Mouse (Mus musculus) midbrain, embryonic 15.5 days (tissue): ENCODE data around the gene Ctnna3. TPM values are rescaled to one million over a fixed set of nuclear protein-coding genes. Genes with fewer than 3 reads are reported as not detected.
"Not testable (repeated sequence)": the region's sequence is repeated elsewhere in the genome, so short reads cannot be mapped to it uniquely, and the experiment has no call there.

ENCODE experiments used
- ATAC-seq: fragments of 200-750 bp; cut with Nextera tagmentation; replicated peaks from 2 replicates; pipeline ENCODE4 v1.8.0; 2017; ENCODE audit warnings: moderate TSS enrichment
- H3K27ac ChIP-seq: fragments of 300-500 bp; sonication (generic); 2 replicates; pipeline ENCODE4 v1.5.1; 2015; ENCODE audit warnings: mild to moderate bottlenecking, inconsistent platforms
- H3K27me3 ChIP-seq: fragments of 300-500 bp; sonication (generic); replicated peaks from 2 replicates; pipeline ENCODE4 v1.6.1; 2015; ENCODE audit warnings: inconsistent platforms
- H3K36me3 ChIP-seq: fragments of 300-500 bp; sonication (generic); replicated peaks from 2 replicates; pipeline ENCODE4 v1.6.1; 2015; ENCODE audit warnings: inconsistent platforms
- H3K4me1 ChIP-seq: fragments of 300-500 bp; sonication (generic); 2 replicates; pipeline ENCODE4 v1.6.1; 2015; ENCODE audit warnings: inconsistent platforms
- H3K4me2 ChIP-seq: fragments of 300-500 bp; sonication (generic); 2 replicates; pipeline ENCODE4 v1.6.1; 2015; ENCODE audit warnings: inconsistent platforms, mild to moderate bottlenecking, moderate library complexity
- H3K4me3 ChIP-seq: fragments of 300-500 bp; sonication (generic); 2 replicates; pipeline ENCODE4 v1.5.1; 2015; ENCODE audit warnings: mild to moderate bottlenecking, inconsistent platforms
- H3K9ac ChIP-seq: fragments of 300-500 bp; sonication (generic); 2 replicates; pipeline ENCODE4 v1.6.1; 2015; ENCODE audit warnings: mild to moderate bottlenecking, inconsistent platforms
- H3K9me3 ChIP-seq: fragments of 300-500 bp; sonication (generic); 2 replicates; pipeline ENCODE4 v1.6.1; 2016; ENCODE audit warnings: inconsistent platforms
- WGBS: fragments of 180-500 bp; shearing (Covaris S2); methylation state at CpG from one replicate; pipeline ENCODE4 v1.1.7; 2015; ENCODE audit warnings: mixed read lengths; 5-methylcytosine and 5-hydroxymethylcytosine counted together
- polyA plus RNA-seq: library from polyadenylated mRNA; unstranded; fragments of >200 nt; fragmentation: Nextera tagmentation; extraction: Ambion mirVana; gene quantifications from 2 replicates; pipeline ENCODE4 v1.2.1, GENCODE M21; 2015

Gene Ctnna3
- polyA plus RNA-seq, 1 experiment from 2014 or later: 0.80 TPM

DNA sequence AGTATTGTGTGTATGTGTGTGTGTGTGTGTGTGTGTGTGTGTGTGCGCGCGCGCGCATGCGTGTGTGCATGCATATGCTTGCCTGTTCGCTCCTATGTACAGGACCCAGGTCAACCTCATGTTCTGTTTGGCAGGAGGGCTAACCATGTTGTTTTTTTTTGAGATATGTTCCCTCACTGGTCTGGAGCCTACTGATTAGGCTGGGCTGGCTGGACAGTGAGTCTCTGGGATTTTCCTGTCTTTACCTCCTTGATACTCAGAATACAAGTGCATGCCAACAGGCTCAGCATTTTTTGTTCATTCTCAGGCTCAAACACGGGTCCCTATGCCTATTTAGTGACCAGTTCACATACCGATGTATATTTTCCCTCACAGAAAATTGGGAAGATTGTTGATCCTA lies 794.1 kb downstream of the Ctnna3 start:
- Histone ChIP-seq H3K27me3 (no peaks in the 10 kb centered on the region), H3K4me3 (no peak overlapping the region), H3K9ac (no peak overlapping the region), H3K36me3 (no peaks in the 10 kb centered on the region), H3K4me2 (no peak overlapping the region), H3K9me3 (no peaks in the 10 kb centered on the region), H3K4me1 (no peaks in the 10 kb centered on the region), H3K27ac (no peak overlapping the region)
- 97% methylated on average over 9 of the region's 9 CpGs for WGBS
- no peak for ATAC-seq

GRCm38 (mm10) chr10:64224424-64224823 lies 794.5 kb downstream of the Ctnna3 start:
- Histone ChIP-seq H3K27ac (no peak overlapping the region), H3K9ac (no peak overlapping the region), H3K4me1 (no peaks in the 10 kb centered on the region), H3K27me3 (no peaks in the 10 kb centered on the region), H3K36me3 (no peaks in the 10 kb centered on the region), H3K9me3 (no peaks in the 10 kb centered on the region), H3K4me3 (no peak overlapping the region), H3K4me2 (no peak overlapping the region)
- ATAC-seq: no peak
- WGBS: 94% methylated on average over 6 of the region's 6 CpGs

GRCm38 (mm10) chr10:64225826-64226225 lies 795.9 kb downstream of the Ctnna3 start:
- H3K9me3 ChIP-seq, H3K4me1 ChIP-seq, H3K27me3 ChIP-seq, H3K4me2 ChIP-seq, H3K9ac ChIP-seq, ATAC-seq, H3K27ac ChIP-seq, H3K4me3 ChIP-seq, H3K36me3 ChIP-seq: not testable (repeated sequence)

DNA sequence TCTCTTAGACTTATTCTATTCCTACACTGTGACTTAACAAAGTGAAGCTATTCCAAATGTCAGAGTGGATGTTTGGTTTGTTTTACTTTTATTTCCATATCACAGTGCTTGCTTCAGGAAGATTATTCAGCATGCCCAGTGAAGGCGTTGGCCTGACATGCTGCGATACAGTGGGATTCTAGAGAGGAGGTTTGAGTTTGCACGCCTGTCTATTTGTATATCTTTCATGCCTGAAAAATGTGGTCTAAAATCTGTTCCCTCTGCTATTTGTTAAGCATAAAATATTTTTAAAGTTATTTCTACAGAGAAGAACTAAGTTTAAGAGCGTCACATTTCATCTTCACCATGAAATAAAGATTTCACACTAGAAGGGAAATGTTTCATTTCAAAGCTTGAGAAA lies 813.5 kb downstream of the Ctnna3 start:
- Histone ChIP-seq H3K27ac (no peak overlapping the region), H3K4me1 (no peaks in the 10 kb centered on the region), H3K9ac (no peak overlapping the region), H3K36me3 (no peaks in the 10 kb centered on the region), H3K4me3 (no peak overlapping the region), H3K27me3 (no peaks in the 10 kb centered on the region), H3K9me3 (no peaks in the 10 kb centered on the region), H3K4me2 (no peak overlapping the region)
- 69% methylated on average over 4 of the region's 4 CpGs for WGBS
- ATAC-seq: no peak

GRCm38 (mm10) chr10:64268156-64268555 lies 838.3 kb downstream of the Ctnna3 start:
- Histone ChIP-seq H3K4me3 (no peak overlapping the region), H3K9me3 (no peaks in the 10 kb centered on the region), H3K27me3 (no peaks in the 10 kb centered on the region), H3K36me3 (no peaks in the 10 kb centered on the region), H3K4me1 (no peaks in the 10 kb centered on the region), H3K27ac (no peak overlapping the region), H3K9ac (no peak overlapping the region), H3K4me2 (no peak overlapping the region)
- ATAC-seq: no peak
- 77% methylated on average over 4 of the region's 4 CpGs for WGBS

GRCm38 (mm10) chr10:64275143-64275542 lies 845.2 kb downstream of the Ctnna3 start:
- Histone ChIP-seq H3K27me3 (no peaks in the 10 kb centered on the region), H3K9ac (no peak overlapping the region), H3K27ac (no peak overlapping the region), H3K36me3 (no peaks in the 10 kb centered on the region), H3K9me3 (no peaks in the 10 kb centered on the region), H3K4me2 (no peak overlapping the region), H3K4me3 (no peak overlapping the region), H3K4me1 (no peaks in the 10 kb centered on the region)
- WGBS: 93% methylated on average over 1 of the region's 1 CpGs
- no peak for ATAC-seq

- no peaks in the 10 kb centered on the region for H3K4me1 ChIP-seq
- no peaks in the 10 kb centered on the region for H3K27me3 ChIP-seq
- no peak for ATAC-seq
- H3K9me3 ChIP-seq: no peaks in the 10 kb centered on the region
- no peak overlapping the region for H3K4me2 ChIP-seq
- H3K9ac ChIP-seq: no peak overlapping the region
- H3K27ac ChIP-seq: no peak overlapping the region
- 88% methylated on average over 2 of the region's 2 CpGs for WGBS
- no peak overlapping the region for H3K4me3 ChIP-seq
- H3K36me3 ChIP-seq: no peaks in the 10 kb centered on the region
Observed at GRCm38 (mm10) chr10:64278836-64279235, 848.9 kb downstream of the Ctnna3 start.

DNA sequence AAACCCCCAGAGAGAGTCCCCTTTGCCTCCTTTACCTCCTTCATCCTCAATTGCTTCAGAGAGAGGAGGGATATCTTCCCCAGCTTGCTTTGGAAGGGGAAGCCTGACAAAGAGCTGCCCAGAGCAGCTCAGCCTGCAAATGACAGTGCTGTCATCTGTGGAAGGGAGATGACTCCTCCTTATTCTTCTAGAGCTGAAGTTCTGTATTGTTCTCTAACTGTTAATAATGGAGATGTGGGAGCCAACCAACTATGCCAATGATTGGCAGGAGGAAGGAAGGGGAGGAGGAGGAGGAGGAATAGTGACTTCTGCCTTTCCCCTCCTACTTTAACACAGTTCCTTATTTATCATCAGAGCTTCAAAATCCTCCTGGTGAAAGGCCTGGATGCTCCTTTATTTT lies 875.9 kb downstream of the Ctnna3 start:
- no peaks in the 10 kb centered on the region for H3K4me1 ChIP-seq
- no peak overlapping the region for H3K4me2 ChIP-seq
- H3K4me3 ChIP-seq: no peak overlapping the region
- ATAC-seq: no peak
- H3K27ac ChIP-seq: no peak overlapping the region
- H3K9ac ChIP-seq: no peak overlapping the region
- no peaks in the 10 kb centered on the region for H3K36me3 ChIP-seq
- H3K9me3 ChIP-seq: no peaks in the 10 kb centered on the region
- no peaks in the 10 kb centered on the region for H3K27me3 ChIP-seq

GRCm38 (mm10) chr10:64311622-64312292 lies 881.9 kb downstream of the Ctnna3 start:
- H3K4me2 ChIP-seq: no peak overlapping the region
- H3K36me3 ChIP-seq: no peaks in the 10 kb centered on the region
- no peaks in the 10 kb centered on the region for H3K27me3 ChIP-seq
- 90% methylated on average over 2 of the region's 2 CpGs for WGBS
- no peak overlapping the region for H3K27ac ChIP-seq
- H3K9ac ChIP-seq: no peak overlapping the region
- ATAC-seq: no peak
- no peaks in the 10 kb centered on the region for H3K4me1 ChIP-seq
- H3K4me3 ChIP-seq: no peak overlapping the region
- H3K9me3 ChIP-seq: no peaks in the 10 kb centered on the region

- Histone ChIP-seq H3K27me3 (no peaks in the 10 kb centered on the region), H3K4me3 (no peak overlapping the region), H3K36me3 (no peaks in the 10 kb centered on the region), H3K27ac (no peak overlapping the region), H3K9ac (no peak overlapping the region), H3K4me1 (no peaks in the 10 kb centered on the region), H3K9me3 (no peaks in the 10 kb centered on the region), H3K4me2 (no peak overlapping the region)
- 90% methylated on average over 7 of the region's 7 CpGs for WGBS
- ATAC-seq: no peak
Observed at GRCm38 (mm10) chr10:64320332-64320731, 890.4 kb downstream of the Ctnna3 start.

GRCm38 (mm10) chr10:64342702-64343379 lies 912.9 kb downstream of the Ctnna3 start:
- Histone ChIP-seq H3K4me2 (no peak overlapping the region), H3K4me3 (no peak overlapping the region), H3K9me3 (no peaks in the 10 kb centered on the region), H3K27ac (no peak overlapping the region), H3K9ac (no peak overlapping the region), H3K4me1 (no peaks in the 10 kb centered on the region), H3K36me3 (no peaks in the 10 kb centered on the region), H3K27me3 (no peaks in the 10 kb centered on the region)
- no peak for ATAC-seq
- 66% methylated on average over 4 of the region's 4 CpGs for WGBS

GRCm38 (mm10) chr10:64373288-64373687 lies 943.4 kb downstream of the Ctnna3 start:
- no peak overlapping the region for H3K4me2 ChIP-seq
- H3K9ac ChIP-seq: no peak overlapping the region
- no peaks in the 10 kb centered on the region for H3K36me3 ChIP-seq
- 85% methylated on average over 3 of the region's 3 CpGs for WGBS
- H3K27me3 ChIP-seq: no peaks in the 10 kb centered on the region
- H3K27ac ChIP-seq: no peak overlapping the region
- no peaks in the 10 kb centered on the region for H3K4me1 ChIP-seq
- no peak for ATAC-seq
- H3K9me3 ChIP-seq: no peaks in the 10 kb centered on the region
- H3K4me3 ChIP-seq: no peak overlapping the region

- Histone ChIP-seq H3K27me3 (no peaks in the 10 kb centered on the region), H3K9ac (no peak overlapping the region), H3K4me3 (no peak overlapping the region), H3K36me3 (no peaks in the 10 kb centered on the region), H3K27ac (no peak overlapping the region), H3K4me1 (no peaks in the 10 kb centered on the region), H3K4me2 (no peak overlapping the region), H3K9me3 (no peaks in the 10 kb centered on the region)
- ATAC-seq: no peak
- 89% methylated on average over 4 of the region's 4 CpGs for WGBS
Observed at GRCm38 (mm10) chr10:64377751-64378150, 947.9 kb downstream of the Ctnna3 start.
